In the genomic region with DNA sequence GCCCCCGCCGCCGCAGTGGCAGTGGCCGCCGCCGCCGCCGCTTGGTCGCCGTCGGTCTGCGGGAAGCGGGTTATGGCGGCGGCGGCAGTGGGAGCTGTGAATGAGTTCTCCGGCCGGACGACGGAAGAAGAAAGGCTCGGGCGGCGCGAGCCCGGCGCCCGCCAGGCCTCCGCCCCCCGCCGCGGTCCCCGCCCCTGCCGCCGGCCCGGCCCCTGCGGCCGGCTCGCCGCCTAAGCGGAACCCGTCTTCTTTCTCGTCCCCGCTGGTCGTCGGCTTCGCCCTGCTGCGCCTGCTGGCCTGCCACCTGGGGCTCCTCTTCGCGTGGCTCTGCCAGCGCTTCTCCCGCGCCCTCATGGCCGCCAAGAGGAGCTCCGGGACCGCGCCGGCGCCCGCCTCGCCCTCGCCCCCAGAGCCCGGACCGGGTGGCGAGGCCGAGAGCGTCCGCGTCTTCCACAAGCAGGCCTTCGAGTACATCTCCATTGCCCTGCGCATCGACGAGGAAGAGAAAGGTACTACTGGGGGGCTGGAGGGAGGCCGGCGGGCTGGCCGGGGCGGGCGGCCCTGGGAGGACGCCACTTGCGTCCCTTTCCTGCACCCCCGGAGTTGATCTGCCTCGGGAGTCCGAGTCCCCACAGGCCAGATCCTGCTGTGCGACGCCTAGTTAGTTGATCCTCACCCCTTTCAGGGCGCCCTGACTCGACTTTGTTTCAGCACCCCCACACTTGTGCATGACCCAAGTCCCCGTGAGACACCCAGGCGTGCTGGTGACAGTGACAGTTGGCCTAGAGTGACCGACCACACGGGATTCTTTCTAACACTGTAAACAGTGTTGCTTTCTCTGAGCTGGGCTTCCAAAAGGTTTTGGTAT, we compare ENCODE assay signal across 8 mouse cellular contexts. TPM values are rescaled to one million over a fixed set of nuclear protein-coding genes. Genes with fewer than 3 reads are reported as not detected.
DNase-seq lines count a peak whose midpoint lies in the region; ATAC-seq and TF ChIP-seq lines count a peak whose summit lies in the region.

A gene (plus strand): TSS at position 51 of the 868 bp plus-strand sequence.

- H3K9ac ChIP-seq in intestine, embryonic 14.5 days (ENCODE audit: low read length) = peak within 1 kb of the TSS; percentile 94
- H3K9ac ChIP-seq in midbrain, embryonic 11.5 days (ENCODE audit: low read length) = peak within 1 kb of the TSS; percentile 90

- TF ChIP-seq CTCF in cortical plate, adult 2 months (IDR thresholded peaks at IDR 0.05; ENCODE audit: extremely low read depth, insufficient read depth, low read length) = no peak

- peak; percentile 90 for ATAC-seq in intestine, embryonic 14.5 days (replicated peaks; ENCODE audit: low FRiP score, low TSS enrichment, low read depth)
- ATAC-seq in midbrain, embryonic 11.5 days (ENCODE audit: low FRiP score) = peak; percentile 84

- peak within 1 kb of the TSS; percentile 79 for H3K4me2 ChIP-seq in intestine, embryonic 14.5 days (ENCODE audit: low read length)
- H3K4me2 ChIP-seq in midbrain, embryonic 11.5 days = peak within 1 kb of the TSS; percentile 58

- no peaks in the 10 kb centered on the region for H3K36me3 ChIP-seq in intestine, embryonic 14.5 days (ENCODE audit: control insufficient read depth, insufficient read depth, low read length)
- peaks cover 16% of the 10 kb centered on the region for H3K36me3 ChIP-seq in limb, embryonic 10.5 days
- H3K36me3 ChIP-seq in midbrain, embryonic 11.5 days (ENCODE audit: control insufficient read depth, insufficient read depth, low read length) = peaks cover 4% of the 10 kb centered on the region

- H3K27me3 ChIP-seq in intestine, embryonic 14.5 days (replicated peaks; ENCODE audit: control insufficient read depth, insufficient read depth, low read length) = no peaks in the 10 kb centered on the region
- no peaks in the 10 kb centered on the region for H3K27me3 ChIP-seq in limb, embryonic 10.5 days (ENCODE audit: low read depth, poor library complexity, severe bottlenecking)
- H3K27me3 ChIP-seq in midbrain, embryonic 11.5 days (ENCODE audit: control insufficient read depth, insufficient read depth, low read length) = no peaks in the 10 kb centered on the region

- WGBS in intestine, embryonic 14.5 days = under 1% methylated on average over 75 of the region's 90 CpGs
- WGBS in limb, embryonic 10.5 days = under 1% methylated on average over 84 of the region's 90 CpGs
- under 1% methylated on average over 74 of the region's 90 CpGs for WGBS in midbrain, embryonic 11.5 days

- H3K27ac ChIP-seq in cortical plate, adult 2 months (ENCODE audit: insufficient read depth, low read length) = peak within 1 kb of the TSS; percentile 97
- peak within 1 kb of the TSS; percentile 95 for H3K27ac ChIP-seq in intestine, embryonic 14.5 days (ENCODE audit: low read depth)
- peak within 1 kb of the TSS; percentile 97 for H3K27ac ChIP-seq in limb, embryonic 10.5 days
- H3K27ac ChIP-seq in midbrain, embryonic 11.5 days (ENCODE audit: low read depth, low read length) = peak within 1 kb of the TSS; percentile 97

- DNase-seq in adrenal gland, adult (ENCODE audit: inconsistent age in 2 of 2, low spot score in 1 of 2) = peak; percentile 88 to 95
- DNase-seq in gastrocnemius, postnatal 25 days = peak; percentile 68
- peak; percentile 87 for DNase-seq in intestine, embryonic 14.5 days (ENCODE audit: low spot score)
- peak; percentile 76 for DNase-seq in limb, embryonic 10.5 days (ENCODE audit: low spot score)
- DNase-seq in midbrain, embryonic 11.5 days (ENCODE audit: low spot score, missing footprints) = peak; percentile 94
- peak; percentile 30 to 33 for DNase-seq in right cerebral cortex, postnatal 36 days (ENCODE audit: low spot score in 2 of 2)
- peak; percentile 73 to 74 for DNase-seq in urinary bladder, postnatal 4 days (ENCODE audit: low spot score in 2 of 2)

- H3K9me3 ChIP-seq in intestine, embryonic 14.5 days (ENCODE audit: control insufficient read depth, low read length) = no peaks in the 10 kb centered on the region
- H3K9me3 ChIP-seq in limb, embryonic 10.5 days (replicated peaks) = no peaks in the 10 kb centered on the region
- H3K9me3 ChIP-seq in midbrain, embryonic 11.5 days (ENCODE audit: control insufficient read depth, low read length) = no peaks in the 10 kb centered on the region

- H3K4me1 ChIP-seq in cortical plate, adult 2 months (ENCODE audit: control insufficient read depth, insufficient read depth, low read length) = peaks cover 8% of the 10 kb centered on the region
- H3K4me1 ChIP-seq in intestine, embryonic 14.5 days (replicated peaks; ENCODE audit: control insufficient read depth, insufficient read depth, low read length) = peaks cover 25% of the 10 kb centered on the region
- peaks cover 24% of the 10 kb centered on the region for H3K4me1 ChIP-seq in limb, embryonic 10.5 days
- H3K4me1 ChIP-seq in midbrain, embryonic 11.5 days (ENCODE audit: control insufficient read depth, insufficient read depth, low read length) = peaks cover 16% of the 10 kb centered on the region

- no peak for TF ChIP-seq POLR2A in cortical plate, adult 2 months (IDR thresholded peaks at IDR 0.05; ENCODE audit: extremely low read depth, insufficient read depth, low read length)

- peak within 1 kb of the TSS; percentile 98 for H3K4me3 ChIP-seq in cortical plate, adult 2 months (ENCODE audit: insufficient read depth, low read length)
- peak within 1 kb of the TSS; percentile 97 for H3K4me3 ChIP-seq in intestine, embryonic 14.5 days (ENCODE audit: low read depth, low read length)
- peak within 1 kb of the TSS; percentile 99 for H3K4me3 ChIP-seq in limb, embryonic 10.5 days
- H3K4me3 ChIP-seq in midbrain, embryonic 11.5 days (ENCODE audit: low read depth, low read length) = peak within 1 kb of the TSS; percentile 97

RNA-seq across cellular contexts. Expression of the gene that starts here (rescaled TPM):
- 25.2 and 26.4 TPM in 2 replicates for polyA plus RNA-seq in cortical plate, adult 2 months (2012; rRNA removed)
- total RNA-seq in gastrocnemius, postnatal 25 days (2021) = 10 to 100 TPM; 40.0 to 42.5 TPM
- 17.3 and 19.3 TPM in 2 replicates for polyA plus RNA-seq in intestine, embryonic 14.5 days (2014; fragmentation: Nextera tagmentation; extraction: Ambion mirVana)
- 17.6 and 19.4 TPM in 2 replicates for polyA plus RNA-seq in limb, embryonic 10.5 days (2016; fragmentation: Nextera tagmentation; extraction: Ambion mirVana)
- 46.8 and 48.8 TPM in 2 replicates for polyA plus RNA-seq in midbrain, embryonic 11.5 days (2014; fragmentation: Nextera tagmentation; extraction: Ambion mirVana)

Comparison
In these comparisons a context has a peak if more than half of its experiments do, and no peak if none do; other contexts are left out.
1. Peak in every context shown above with its lines: DNase-seq, ATAC-seq, H3K4me3 ChIP-seq and H3K27ac ChIP-seq.
2. DNase-seq: peak in every context shown above with its lines; median percentile 94 in midbrain, embryonic 11.5 days; 92 in adrenal gland, adult; 87 in intestine, embryonic 14.5 days; 76 in limb, embryonic 10.5 days; 74 in urinary bladder, postnatal 4 days; 68 in gastrocnemius, postnatal 25 days; 32 in right cerebral cortex, postnatal 36 days.